Mouse (Mus musculus) limb, embryonic 14.5 days (tissue): Measurements from ENCODE around the gene Aqp8. TPM values are rescaled to one million over a fixed set of nuclear protein-coding genes. Genes with fewer than 3 reads are reported as not detected.
A peak's percentile ranks its signal among the peaks of the same experiment; 100 is the strongest.

Source experiments
- ATAC-seq: fragments of 200-750 bp; cut with Nextera tagmentation; 2 replicates; pipeline ENCODE4 v1.8.0; 2017; ENCODE audit warnings: low read depth, moderate number of reproducible peaks, moderate TSS enrichment; ENCODE audit not compliant: low FRiP score
- DNase-seq: peaks from one replicate; pipeline ENCODE4 v3.0.0-alpha.2; 2015; ENCODE audit warnings: low spot score
- H3K27ac ChIP-seq: fragments of 300-500 bp; sonication (generic); replicated peaks from 2 replicates; pipeline ENCODE4 v1.5.1; 2014; ENCODE audit warnings: low read depth, mild to moderate bottlenecking, low read length, moderate library complexity, mixed read lengths
- H3K27me3 ChIP-seq: fragments of 300-500 bp; sonication (generic); 2 replicates; pipeline ENCODE4 v1.6.1; 2014; ENCODE audit warnings: low read length, mixed read lengths; ENCODE audit not compliant: control insufficient read depth, insufficient read depth
- H3K36me3 ChIP-seq: fragments of 300-500 bp; sonication (generic); 2 replicates; pipeline ENCODE4 v1.6.1; 2014; ENCODE audit warnings: mild to moderate bottlenecking, low read length, moderate library complexity, mixed read lengths; ENCODE audit not compliant: control insufficient read depth, insufficient read depth
- H3K4me1 ChIP-seq: fragments of 300-500 bp; sonication (generic); 2 replicates; pipeline ENCODE4 v1.6.1; 2014; ENCODE audit warnings: antibody characterized with exemption, low read length, mixed read lengths; ENCODE audit not compliant: control insufficient read depth, insufficient read depth
- H3K4me2 ChIP-seq: fragments of 300-500 bp; sonication (generic); replicated peaks from 2 replicates; pipeline ENCODE4 v1.6.1; 2014; ENCODE audit warnings: low read depth, mild to moderate bottlenecking, low read length, moderate library complexity; ENCODE audit not compliant: severe bottlenecking
- H3K4me3 ChIP-seq: fragments of 300-500 bp; sonication (generic); replicated peaks from 2 replicates; pipeline ENCODE4 v1.5.1; 2014; ENCODE audit warnings: low read length
- H3K9ac ChIP-seq: fragments of 300-500 bp; sonication (generic); 2 replicates; pipeline ENCODE4 v1.6.1; 2014; ENCODE audit warnings: mild to moderate bottlenecking, low read depth, low read length, moderate library complexity; ENCODE audit not compliant: severe bottlenecking
- H3K9me3 ChIP-seq: fragments of 300-500 bp; sonication (generic); 2 replicates; pipeline ENCODE4 v1.6.1; 2016; ENCODE audit warnings: low read length; ENCODE audit not compliant: control insufficient read depth
- POLR2A ChIP-seq: fragments of 200-500 bp; IDR thresholded peaks from 2 replicates; pipeline ENCODE4 v1.8.0; 2012; ENCODE audit warnings: inconsistent platforms, mild to moderate bottlenecking, moderate library complexity, borderline replicate concordance; ENCODE audit not compliant: insufficient read depth, insufficient read length; ENCODE audit errors: extremely low read depth
- WGBS: fragments of 180-500 bp; shearing (Covaris S2); extraction: QIAGEN DNeasy Blood & Tissue Kit; methylation state at CpG from one replicate; pipeline ENCODE4 v1.1.7; 2014; 5-methylcytosine and 5-hydroxymethylcytosine counted together
- polyA plus RNA-seq, 2 experiments: library from polyadenylated mRNA; depleted of rRNA in 1 of 2; stranded (reverse) in 1 of 2; unstranded in 1 of 2; fragments of >200 nt; fragmentation: Nextera tagmentation in 1 of 2; extraction: Ambion mirVana in 1 of 2; gene quantifications; 2 replicates each; pipeline versions ENCODE4 v1.2.1 to v1.2.3; 2012 to 2014

Aqp8 gene
- polyA plus RNA-seq, 2 experiments: 0.15 TPM; not detected in 1

DNA sequence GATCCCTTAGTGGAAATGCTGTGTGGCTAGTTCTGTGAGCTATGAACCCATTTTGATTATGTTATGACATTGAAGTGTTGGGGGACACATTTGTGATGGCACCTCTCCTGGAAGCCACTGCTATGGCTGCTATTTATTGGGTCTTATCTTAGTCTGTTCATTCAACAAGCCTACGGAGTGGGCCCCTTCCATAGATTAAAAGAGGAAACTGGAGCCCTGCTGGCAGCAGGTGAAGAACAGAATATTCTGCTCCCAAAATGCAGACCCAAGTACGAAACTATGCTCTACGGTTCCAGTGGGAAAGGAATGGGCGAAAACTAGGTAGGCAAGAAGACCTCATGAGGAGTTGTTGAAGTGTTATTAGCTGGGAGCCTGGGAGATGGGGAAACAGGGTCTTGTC lies 3.8 kb upstream of the Aqp8 start:
- no peaks in the 10 kb centered on the region for H3K4me1 ChIP-seq
- 90% methylated on average over 4 of the region's 4 CpGs for WGBS
- DNase-seq: no peak

DNA sequence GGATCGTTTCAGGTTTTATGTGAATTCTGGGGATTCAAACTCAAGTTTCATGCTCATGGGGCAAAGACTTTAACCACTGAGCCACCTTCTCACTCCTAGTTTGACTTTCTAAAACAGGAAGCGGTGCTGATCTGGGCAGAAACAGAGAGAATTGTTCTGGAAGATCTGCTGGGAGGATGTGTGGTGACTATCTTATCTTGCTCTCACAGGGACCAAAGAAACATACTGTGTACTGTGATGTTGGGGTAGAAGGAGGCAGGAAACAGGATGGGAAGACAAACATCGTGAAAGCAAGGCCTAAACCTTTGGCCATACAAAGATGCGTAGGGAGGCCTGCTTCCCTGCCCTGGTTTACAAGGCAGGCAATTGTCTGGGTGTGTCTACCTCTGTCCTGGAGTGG lies 2.8 kb upstream of the Aqp8 start:
- no peak overlapping the region for H3K27ac ChIP-seq
- no peak overlapping the region for H3K9ac ChIP-seq
- H3K4me3 ChIP-seq: no peak overlapping the region
- TF ChIP-seq POLR2A: no peak
- H3K4me2 ChIP-seq: no peak overlapping the region
- DNase-seq (no peak), ATAC-seq (no peak)
- H3K27me3 ChIP-seq: no peaks in the 10 kb centered on the region
- no peaks in the 10 kb centered on the region for H3K4me1 ChIP-seq
- H3K9me3 ChIP-seq: no peaks in the 10 kb centered on the region
- 83% methylated on average over 4 of the region's 4 CpGs for WGBS
- no peaks in the 10 kb centered on the region for H3K36me3 ChIP-seq

More for the DNA sequence above, 3.8 kb upstream of the Aqp8 start:
- no peak overlapping the region for H3K27ac ChIP-seq
- no peak overlapping the region for H3K4me3 ChIP-seq
- H3K27me3 ChIP-seq: no peaks in the 10 kb centered on the region
- H3K9ac ChIP-seq: no peak overlapping the region
- H3K4me2 ChIP-seq: no peak overlapping the region
- no peak for TF ChIP-seq POLR2A
- no peak for ATAC-seq
- H3K36me3 ChIP-seq: no peaks in the 10 kb centered on the region
- H3K9me3 ChIP-seq: no peaks in the 10 kb centered on the region

DNA sequence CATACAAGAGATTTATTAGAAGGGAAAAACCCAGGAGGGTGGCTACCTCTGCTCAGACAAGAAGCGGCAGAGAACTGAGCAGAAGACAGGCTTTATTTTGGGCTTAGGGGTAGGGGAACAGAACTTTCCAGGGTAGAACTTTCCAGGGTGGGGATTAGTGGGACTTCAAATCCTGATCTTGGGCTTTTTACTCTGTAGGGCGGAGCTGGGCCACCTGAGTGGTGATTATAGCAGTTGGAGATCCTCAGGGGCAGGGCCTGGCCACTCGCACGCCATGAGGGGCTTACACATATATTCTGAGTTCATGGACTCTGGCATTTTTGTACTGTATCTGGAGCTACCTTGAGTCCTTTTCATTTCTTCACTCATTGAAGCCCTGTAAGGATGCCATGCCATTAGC lies 775 bp upstream of the Aqp8 start:
- Histone ChIP-seq H3K36me3 (no peaks in the 10 kb centered on the region), H3K4me3 (no peak overlapping the region), H3K27ac (no peak overlapping the region), H3K4me1 (no peaks in the 10 kb centered on the region), H3K4me2 (no peak overlapping the region), H3K9ac (no peak overlapping the region), H3K9me3 (no peaks in the 10 kb centered on the region), H3K27me3 (no peaks in the 10 kb centered on the region)
- TF ChIP-seq POLR2A: no peak
- DNase-seq (no peak), ATAC-seq (no peak)
- 78% methylated on average over 4 of the region's 4 CpGs for WGBS

DNA sequence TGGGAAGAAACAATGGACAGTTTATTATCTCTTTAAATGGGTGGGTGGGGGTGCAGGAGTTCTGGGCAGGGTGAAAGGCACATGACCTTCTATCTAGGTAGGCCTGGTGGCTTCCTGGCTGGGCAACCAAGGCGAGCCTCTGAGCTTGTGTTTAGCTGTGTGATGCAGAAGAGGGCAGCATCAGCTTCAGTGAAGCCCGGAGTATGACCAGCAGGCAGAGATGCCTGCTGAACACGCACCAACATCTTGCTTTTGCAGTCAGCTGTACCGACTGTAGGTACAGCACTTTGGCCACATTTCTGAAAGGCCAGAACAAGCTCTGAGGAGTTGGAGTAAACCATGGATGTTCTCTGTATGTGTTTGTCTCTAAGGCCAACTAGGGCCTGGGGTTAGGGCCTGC lies 1.5 kb downstream of the Aqp8 start:
- Histone ChIP-seq H3K4me3 (no peak overlapping the region), H3K9me3 (no peaks in the 10 kb centered on the region), H3K36me3 (no peaks in the 10 kb centered on the region), H3K27me3 (no peaks in the 10 kb centered on the region), H3K4me1 (no peaks in the 10 kb centered on the region), H3K27ac (no peak overlapping the region), H3K9ac (no peak overlapping the region), H3K4me2 (no peak overlapping the region)
- ATAC-seq: no peak
- no peak for TF ChIP-seq POLR2A
- no peak for DNase-seq
- 86% methylated on average over 4 of the region's 4 CpGs for WGBS

DNA sequence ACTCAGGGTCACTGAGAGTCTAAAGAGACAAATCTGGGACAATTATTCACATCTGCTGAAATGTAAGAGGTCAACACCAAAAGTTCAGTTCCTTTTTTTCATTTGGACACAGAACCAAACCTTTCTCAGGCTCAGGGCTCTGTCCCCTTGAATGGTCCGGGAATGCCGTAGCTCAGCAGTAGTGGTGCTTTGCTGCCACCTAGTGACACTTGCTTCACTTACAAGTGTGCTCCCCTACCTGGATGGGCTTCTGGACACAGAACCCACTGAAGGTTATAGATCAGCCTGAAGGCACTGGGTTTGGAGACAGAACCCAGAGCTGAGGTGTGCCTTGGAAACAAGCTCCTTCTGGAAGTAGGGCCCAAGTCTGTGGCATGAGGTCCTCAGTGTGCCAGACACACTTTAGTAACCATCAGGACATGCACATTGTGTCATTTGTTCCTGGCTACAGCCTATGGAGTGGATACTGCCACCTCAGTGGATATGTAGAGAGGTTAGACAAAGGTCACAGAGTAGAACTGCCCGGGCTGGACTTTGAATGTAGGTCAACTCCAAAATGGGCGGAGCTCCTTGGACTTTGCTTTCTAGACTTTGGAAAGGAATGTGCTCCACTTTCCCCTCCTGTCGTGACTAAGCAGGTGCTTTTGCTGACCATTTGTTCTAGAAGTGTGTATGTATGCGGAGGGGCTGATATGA lies 3.7 kb downstream of the Aqp8 start:
- Histone ChIP-seq H3K4me3 (no peak overlapping the region), H3K9ac (no peak overlapping the region), H3K27ac (no peak overlapping the region), H3K4me1 (no peaks in the 10 kb centered on the region), H3K4me2 (no peak overlapping the region), H3K27me3 (no peaks in the 10 kb centered on the region), H3K36me3 (no peaks in the 10 kb centered on the region), H3K9me3 (no peaks in the 10 kb centered on the region)
- TF ChIP-seq POLR2A: no peak
- ATAC-seq: peak; percentile 72; the same call in 1 of the 2 replicates
- WGBS: 38% methylated on average over 6 of the region's 6 CpGs
- peak; percentile 79 for DNase-seq
